Mouse (Mus musculus) lung, postnatal 0 days (tissue): ENCODE measurements at regions not wholly inside any gene's neighbourhood (a gene's known extent, or its start where the extent isn't known, plus 50 kb on each side); places are given as distances from the start of the nearest gene placed in this dataset.

Source experiments
- CTCF ChIP-seq: IDR thresholded peaks from 2 replicates; pipeline ENCODE4 v1.5.1; 2016; ENCODE audit warnings: antibody characterized with exemption, mild to moderate bottlenecking
- EP300 ChIP-seq: IDR thresholded peaks from 2 replicates; pipeline ENCODE4 v1.6.1; 2016; ENCODE audit warnings: antibody characterized with exemption, mild to moderate bottlenecking, control low read depth

GRCm38 (mm10) chr15:96210721-96211400, 76.5 kb upstream of the Arid2 start:
- TF ChIP-seq CTCF, result no peak
- TF ChIP-seq EP300, result no peak
